Mouse (Mus musculus) frontal cortex, postnatal 10 days (tissue): ENCODE data around the gene Gm49318.
"Not testable (repeated sequence)": the region's sequence is repeated elsewhere in the genome, so short reads cannot be mapped to it uniquely, and the experiment has no call there.

Experiments used
- DNase-seq, 2 experiments: peaks; one replicate each; pipeline ENCODE4 v3.0.0; 2022; ENCODE audit warnings: low spot score in 2 of 2, mixed read lengths in 1 of 2

The Gm49318 gene

DNA sequence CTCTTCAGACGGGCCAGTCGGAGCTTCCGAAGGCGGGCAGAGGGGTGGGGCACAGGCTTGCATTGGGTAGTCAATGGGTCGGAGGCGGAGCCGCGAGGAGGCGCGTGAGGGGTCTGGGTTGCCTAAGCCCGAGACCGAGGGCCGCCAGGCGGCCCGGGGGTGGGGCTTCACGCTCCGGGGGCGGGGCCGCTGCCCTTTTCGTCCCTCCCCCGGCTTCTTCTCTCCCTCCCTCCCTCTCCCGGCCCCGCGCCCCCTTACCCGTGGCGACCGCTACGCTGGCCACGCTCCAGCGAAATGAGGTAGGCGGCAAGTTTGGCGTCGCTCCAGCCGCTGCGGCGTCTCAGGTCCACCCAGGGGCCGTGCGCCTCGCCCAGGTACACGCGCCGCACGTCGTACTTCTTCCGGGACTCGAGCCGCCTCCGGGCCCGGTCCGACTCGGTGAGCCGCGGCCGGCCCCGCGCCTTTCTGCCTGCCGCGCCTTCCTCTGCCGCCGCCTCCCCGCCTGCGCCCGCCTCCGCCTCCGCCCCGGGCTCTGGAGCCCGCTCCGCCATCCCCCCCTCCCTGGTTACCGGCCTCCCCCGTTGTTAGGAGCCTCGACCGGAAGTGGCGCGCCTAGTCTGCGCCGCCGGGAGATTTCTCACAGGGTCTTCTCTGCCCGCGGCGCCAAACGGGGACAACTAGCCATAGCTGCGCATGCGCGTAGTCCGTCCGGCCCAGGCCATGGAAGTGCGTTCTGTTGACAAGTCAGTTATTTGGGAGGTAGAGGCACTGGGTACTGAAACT, at the start of gene Gm49318, which contains the start of gene Zfp653:
Gene Gm49318 (minus strand): TSS at position 469 of the 783 bp plus-strand sequence.
Gene Zfp653 (minus strand): TSS at position 586 of the 783 bp plus-strand sequence.
- peak; percentile 95 to 97 for DNase-seq

DNA sequence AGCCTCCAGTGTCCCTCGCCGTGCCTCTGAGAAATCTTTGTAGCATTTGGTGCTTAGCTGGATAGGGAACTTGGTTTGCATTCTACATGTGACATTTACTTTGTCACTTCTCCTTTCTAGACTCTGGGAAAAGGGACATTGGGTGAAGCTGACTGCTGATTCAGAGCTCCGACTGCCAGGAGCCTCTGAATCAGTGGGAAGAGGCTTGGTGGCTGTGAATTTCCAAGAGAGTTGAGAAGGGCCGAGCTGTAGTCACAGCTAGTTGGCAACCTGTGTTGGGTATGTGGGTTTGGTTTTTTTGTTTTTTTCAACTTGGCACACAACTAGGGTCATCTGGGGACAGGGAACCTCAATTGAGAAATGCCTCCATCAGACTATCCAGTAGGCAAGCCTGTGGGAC, 48.5 kb upstream of the Gm49318 start:
- DNase-seq, result no peak

DNA sequence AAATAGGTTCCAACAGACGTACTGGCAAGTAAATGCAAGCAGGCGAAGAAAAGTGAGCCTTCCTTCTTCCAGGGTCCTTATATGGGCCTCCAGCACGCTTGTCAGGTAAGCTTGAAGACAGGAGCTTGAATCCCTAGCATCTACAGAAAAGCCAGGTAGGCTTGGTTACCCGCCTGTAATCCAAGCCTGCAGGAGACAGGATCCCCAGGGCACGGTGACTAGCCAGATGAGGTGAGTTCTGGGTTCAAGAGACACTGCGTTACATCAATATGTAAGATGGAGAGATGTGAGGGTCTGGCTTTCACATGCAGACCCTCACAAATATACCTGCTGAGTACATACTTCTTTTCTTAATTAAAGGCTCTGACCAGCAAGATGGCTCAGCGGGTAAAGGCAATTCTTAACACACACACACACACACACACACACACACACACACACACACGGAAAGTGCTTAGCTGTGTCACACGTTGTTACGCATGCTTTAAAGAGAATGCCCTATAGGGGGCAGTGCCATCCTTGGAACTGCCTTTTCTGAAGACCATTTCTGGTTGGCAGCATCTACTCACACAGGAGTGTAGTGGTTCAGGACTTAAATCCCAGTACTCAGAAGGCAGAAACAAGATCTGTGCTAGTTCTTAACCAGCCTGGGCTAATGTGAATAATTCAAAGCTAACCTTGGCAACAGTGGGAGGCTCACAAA, 46.8 kb upstream of the Gm49318 start:
- peak in 1 of 2 experiments; percentile 30 for DNase-seq

- DNase-seq, result peak; percentile 91 to 92
Measured at GRCm38 (mm10) chr9:22116740-22117426, 45.8 kb upstream of the Gm49318 start, which contains the start of gene Elof1. Gene Elof1 (minus strand): TSS chr9:22117172.

DNA sequence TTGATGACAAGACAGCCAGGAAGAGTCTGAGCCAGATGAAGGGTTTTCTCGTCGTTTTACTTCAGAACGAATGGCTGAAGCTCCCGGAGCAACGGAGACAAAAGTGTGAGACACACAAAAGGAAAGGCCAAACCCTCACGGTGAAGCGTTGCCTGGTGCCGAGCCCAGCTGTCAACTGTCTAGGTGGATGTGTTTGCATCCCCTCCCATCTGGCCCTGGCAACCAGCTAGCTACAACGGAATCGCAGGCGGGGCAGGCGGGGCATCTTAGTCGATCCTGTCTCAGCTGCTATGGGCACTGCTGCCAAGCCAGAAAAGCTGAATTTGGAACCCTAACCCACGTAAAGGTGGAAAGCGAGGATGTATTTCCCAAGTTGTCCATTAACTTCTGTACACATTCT, 45.0 kb upstream of the Gm49318 start:
- no peak for DNase-seq

DNA sequence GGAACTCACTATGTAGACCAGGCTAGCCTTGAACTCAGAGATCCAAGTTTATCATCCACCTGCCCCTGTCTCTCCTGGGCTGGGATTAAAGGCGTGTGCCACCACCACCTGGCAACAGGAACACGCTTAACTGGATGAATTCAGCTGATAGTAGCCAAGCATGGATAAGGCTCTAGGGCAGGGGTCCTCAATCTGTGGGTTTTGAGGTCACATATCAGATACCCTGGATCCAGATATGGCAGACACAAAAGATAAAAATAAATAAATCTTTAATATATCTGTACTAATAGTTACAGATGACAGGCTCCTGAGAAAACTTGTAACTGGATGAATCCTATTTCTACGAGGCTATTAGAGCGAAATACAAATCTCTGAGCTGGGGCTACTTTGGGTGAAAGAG, 44.6 kb upstream of the Gm49318 start:
- no peak for DNase-seq

GRCm38 (mm10) chr9:22108194-22108593, 37.1 kb upstream of the Gm49318 start:
- no peak for DNase-seq

DNA sequence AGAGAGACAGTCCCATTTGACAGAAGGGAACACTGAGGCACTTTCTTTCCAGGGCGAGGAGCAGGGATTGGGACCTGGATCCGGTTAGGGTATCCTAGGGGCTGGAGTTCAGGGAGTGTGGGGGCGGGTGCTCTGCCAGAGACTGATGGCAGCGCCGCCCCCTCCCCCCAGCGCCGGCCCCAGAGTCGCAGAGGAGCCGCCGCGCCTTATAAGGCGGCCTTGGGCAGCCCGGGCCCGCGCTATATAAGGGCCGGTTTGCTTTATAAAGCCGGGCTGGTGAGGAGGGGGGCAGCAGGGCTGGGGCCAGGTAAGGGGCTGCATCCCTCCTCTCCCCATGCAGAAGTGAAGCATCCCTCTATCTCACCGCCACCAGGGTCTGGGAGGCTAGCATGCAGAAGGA, 28.9 kb upstream of the Gm49318 start:
- DNase-seq, result no peak

DNA sequence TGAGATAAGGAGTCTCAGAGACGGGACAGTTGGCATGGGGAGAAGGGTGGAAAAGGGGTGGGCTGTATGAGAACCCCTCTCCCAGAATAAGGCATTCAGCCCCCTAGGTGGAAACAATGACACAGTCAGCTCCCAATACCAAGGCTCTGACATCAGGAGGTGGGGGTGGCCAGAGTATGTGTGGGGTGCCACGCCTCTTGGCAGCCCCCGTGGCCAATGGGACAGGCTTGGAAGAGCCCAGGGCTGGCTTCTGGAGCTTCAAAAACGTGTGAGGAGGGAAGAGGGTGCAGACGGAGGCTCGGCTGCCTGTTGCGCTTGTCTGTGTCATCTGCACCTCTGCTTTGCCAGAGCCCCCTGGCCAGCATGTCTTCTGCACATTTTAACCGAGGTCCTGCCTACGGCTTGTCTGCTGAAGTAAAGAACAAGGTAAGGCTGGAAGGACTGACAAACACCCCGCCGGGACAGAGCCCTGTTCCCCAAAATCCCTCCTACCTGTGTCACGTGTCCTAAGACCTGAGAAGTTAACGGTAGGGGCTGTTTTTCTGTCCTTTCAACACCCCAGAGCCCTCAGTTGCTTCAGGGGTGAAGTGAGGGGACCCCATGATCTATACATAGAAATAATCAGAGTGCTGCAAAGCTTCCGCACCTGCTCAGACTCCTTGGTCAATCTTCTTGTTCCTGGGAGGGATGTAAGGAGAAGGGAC, 28.1 kb upstream of the Gm49318 start, which contains the start of gene Cnn1:
Gene Cnn1 (plus strand): TSS at position 224 of the 704 bp plus-strand sequence.
- DNase-seq, result no peak

- DNase-seq, result peak in 1 of 2 experiments; percentile 65
Measured at GRCm38 (mm10) chr9:22095854-22096307, 24.8 kb upstream of the Gm49318 start.

- DNase-seq, result no peak
Measured at GRCm38 (mm10) chr9:22092746-22093145, 21.7 kb upstream of the Gm49318 start.

DNA sequence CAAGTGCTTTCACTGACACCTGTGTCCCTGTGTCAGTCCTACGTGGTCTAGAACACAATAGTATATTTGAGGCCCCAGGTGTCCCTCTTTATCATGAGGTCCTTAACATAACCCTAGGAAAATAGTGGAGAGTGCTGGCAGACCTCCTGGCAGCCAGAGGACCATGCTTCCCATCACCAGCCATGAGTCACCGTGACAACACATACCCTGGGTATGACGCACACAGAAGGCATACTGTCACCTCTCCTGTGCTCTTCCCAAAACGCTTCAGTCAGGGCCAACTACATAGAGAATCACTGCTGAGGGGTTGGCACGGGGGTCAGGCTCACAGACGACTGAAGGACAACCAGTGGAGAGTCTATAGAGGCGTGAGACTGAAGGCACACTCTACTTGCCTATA, 18.9 kb upstream of the Gm49318 start:
- DNase-seq, result no peak

GRCm38 (mm10) chr9:22089281-22089680, 18.2 kb upstream of the Gm49318 start:
- DNase-seq, result no peak

- no peak for DNase-seq
Measured at GRCm38 (mm10) chr9:22087034-22087618, 16.1 kb upstream of the Gm49318 start.

DNA sequence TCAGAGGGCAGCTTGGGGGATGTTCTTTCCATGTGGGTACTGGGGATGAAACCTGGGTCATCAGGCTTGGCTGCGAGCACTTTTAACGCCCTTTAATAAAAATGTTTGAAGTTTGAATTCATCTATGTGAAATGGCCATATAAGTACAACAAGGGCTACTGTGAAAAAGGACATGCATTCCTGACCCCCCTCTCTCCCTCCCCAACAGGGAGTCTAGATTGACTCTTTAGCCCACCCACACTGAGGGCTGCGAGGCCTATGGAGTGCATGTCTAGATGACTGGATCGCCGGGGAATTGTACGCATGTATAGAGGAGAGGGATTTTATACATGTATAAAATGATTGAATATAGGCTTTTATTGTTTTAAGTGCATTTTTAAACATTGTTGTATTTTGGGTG, 15.0 kb upstream of the Gm49318 start:
- no peak for DNase-seq

DNA sequence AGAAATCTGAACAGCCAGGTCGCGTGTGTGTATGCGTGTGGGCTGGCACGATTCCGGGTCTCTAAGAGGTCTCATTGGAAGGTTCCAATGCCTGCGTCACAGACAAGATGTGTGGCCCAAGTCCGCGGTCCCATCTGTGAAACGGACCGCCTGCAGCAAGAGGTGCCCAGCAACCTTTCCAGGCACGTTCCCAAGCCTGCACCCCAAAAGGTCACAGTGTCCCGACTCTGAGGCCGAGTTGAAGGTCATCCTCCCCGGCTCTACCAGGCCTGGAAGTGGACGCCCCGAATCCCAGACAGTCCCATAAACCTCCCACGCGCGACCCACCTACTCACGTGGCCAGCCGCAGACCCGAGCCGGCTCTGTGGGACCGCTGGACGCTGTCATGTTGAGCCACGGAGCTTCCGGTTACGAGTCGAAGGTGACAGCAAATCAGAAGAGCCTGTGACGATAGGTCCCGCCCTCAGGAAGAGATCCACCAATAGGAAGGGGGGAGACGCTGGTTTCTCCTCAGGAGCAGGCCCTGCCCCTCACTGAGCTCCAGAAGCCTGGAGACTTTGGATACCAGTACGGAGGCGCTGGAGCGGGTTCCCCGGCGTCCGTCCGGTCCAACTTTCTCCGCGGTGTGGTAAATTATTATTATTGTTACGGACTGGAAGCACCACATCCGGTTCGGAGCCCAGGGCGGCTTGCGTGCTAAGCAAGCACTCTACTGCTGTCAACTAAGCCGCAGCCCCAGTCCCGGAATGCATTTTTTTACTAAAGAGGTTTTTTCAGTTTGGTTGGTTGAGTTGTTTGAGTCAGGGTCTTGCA, 14.2 kb upstream of the Gm49318 start, which contains the start of gene Ecsit:
Gene Ecsit (minus strand): TSS at position 417 of the 813 bp plus-strand sequence.
- peak; percentile 92 to 95 for DNase-seq

DNA sequence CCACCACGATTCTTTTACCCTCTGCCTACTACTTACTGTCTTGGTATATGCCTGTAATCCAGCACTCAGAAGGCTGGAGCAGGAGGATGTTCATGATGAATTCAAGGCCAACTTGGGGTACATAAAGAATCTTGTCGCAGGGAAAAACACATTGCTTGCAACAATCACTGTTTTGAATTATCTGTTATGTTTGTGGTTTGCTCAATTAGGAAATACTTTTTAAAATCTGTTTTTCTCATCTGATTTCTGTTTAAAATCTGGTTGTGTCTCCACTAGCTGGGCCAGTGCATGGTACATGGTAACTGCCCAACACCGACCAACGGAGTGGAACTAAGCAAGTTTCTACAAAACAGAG, 13.6 kb upstream of the Gm49318 start:
- no peak for DNase-seq

- no peak for DNase-seq
Measured at GRCm38 (mm10) chr9:22076223-22076622, 5.2 kb upstream of the Gm49318 start.

DNA sequence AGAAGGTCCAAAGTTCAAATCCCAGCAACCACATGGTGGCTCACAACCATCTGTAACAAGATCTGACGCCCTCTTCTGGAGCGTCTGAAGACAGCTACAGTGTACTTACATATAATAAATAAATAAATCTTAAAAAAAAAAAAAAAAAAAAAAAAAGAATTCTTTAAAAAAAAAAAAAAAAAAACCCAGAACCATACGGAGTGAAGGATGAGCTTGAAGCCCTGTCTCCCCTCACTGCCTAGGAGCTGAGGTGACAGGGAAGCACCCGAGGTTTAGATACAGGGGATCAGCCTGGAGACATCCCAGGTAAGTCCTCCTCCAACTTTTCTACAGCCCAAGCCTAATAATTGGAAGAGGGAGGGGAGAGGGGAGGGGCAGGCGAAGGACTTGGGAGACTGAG, 4.7 kb upstream of the Gm49318 start:
- DNase-seq, result not testable (repeated sequence)

DNA sequence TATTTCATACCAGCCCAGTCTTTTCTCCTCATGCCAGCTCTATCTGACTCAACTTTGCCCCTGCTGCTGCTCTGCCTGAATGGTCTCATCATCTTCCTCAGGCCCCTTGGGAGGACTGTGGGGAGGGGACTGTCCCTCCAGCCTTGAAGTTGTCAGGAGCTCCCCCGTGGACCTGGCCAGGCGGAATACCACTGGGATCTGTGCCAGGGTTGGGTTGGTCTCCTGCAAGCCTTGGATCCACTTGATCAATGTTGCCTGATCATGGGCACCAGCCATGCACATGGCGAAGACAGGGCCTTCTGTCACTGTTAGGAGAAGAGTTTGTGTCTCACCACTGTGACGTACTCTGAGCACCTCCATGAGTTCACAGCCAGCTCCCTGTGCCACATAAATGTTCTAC, 1.2 kb upstream of the Gm49318 start:
- DNase-seq, result peak in 1 of 2 experiments; percentile 24
